Mouse (Mus musculus) cerebellum, postnatal 25 days (tissue): ENCODE results near the gene Ankrd34a.

Source experiments
- DNase-seq, 2 experiments: peaks; one replicate each; pipeline ENCODE4 v3.0.0; 2021; ENCODE audit warnings: mixed read lengths in 2 of 2

Ankrd34a gene

DNA sequence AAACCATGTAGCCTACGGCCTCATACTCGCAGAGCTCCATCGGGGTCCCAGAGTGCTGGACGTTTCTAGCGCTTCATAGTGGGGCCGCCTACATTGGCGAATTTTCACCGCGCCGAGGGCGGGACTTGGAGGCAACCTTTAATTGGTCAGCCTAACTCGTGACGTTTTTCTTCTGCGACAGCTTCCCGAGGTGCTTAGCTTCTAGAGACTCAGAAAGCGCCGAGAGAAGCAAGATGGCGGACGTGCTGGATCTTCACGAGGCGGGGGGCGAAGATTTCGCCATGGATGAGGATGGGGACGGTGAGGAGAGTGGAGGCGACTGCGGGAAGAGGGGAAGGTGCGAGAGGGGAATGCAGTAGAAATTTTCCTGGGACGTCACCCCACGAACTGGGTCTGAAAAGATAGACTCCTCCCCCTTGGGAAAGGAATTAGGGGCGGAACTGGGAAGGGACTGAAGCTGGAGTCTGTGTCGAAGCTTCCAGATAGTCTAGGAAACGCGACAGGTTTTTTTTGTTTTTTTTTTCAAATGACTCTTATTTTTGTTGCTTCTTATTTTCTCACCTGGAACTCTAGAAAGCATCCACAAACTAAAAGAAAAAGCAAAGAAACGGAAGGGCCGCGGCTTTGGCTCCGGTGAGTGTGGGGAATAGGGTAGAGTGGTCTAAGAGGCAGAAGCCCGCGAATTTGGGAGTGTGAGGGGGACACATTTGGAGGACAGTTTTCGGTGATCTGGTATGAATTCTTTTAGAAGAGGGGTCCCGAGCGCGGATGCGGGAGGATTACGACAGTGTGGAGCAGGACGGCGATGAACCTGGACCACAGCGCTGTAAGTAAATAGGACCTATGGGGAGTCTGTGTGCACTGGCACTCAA lies 33.5 kb downstream of the Ankrd34a start, which contains the start of gene Rbm8a:
Gene Rbm8a (plus strand): TSS at position 205 of the 872 bp plus-strand sequence.
- DNase-seq, result peak; percentile 97

DNA sequence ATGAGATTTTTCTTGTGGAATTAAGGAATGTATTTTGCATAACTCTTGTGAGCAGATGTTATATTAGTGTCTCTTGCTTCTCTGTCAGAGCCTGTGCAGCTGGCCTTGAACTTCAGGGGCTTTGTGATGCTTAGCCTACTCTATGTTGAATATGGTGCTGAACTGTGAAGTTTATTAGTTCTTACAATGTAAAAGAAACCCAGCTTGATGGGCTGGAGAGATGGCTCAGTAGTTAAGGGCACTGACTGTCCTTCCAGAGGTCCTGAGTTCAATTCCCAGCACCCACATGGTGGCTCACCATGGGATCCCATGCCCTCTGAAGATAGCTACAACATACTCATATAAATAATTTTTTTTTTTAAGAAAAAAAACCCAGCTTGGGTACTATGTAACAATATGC lies 35.6 kb downstream of the Ankrd34a start:
- no peak for DNase-seq

DNA sequence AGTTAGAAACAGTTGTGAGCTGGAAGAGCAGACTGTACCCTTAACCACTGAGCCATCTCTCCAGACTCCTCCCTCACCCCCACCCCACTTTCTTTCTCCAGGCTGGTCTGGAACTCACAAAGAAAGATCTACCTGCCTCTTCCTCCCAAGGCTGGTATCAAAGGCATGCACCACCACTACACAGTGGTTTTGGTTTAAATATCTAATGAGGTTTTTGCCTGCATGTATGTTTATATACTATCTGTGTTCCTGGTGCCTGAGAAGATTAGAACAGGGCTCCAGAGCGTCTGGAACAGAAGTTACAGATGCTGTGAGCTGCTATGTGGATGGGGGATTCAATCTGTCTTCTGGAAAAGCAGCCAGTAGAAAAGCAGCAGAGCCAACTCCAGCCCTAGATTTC lies 37.6 kb downstream of the Ankrd34a start:
- no peak for DNase-seq

DNA sequence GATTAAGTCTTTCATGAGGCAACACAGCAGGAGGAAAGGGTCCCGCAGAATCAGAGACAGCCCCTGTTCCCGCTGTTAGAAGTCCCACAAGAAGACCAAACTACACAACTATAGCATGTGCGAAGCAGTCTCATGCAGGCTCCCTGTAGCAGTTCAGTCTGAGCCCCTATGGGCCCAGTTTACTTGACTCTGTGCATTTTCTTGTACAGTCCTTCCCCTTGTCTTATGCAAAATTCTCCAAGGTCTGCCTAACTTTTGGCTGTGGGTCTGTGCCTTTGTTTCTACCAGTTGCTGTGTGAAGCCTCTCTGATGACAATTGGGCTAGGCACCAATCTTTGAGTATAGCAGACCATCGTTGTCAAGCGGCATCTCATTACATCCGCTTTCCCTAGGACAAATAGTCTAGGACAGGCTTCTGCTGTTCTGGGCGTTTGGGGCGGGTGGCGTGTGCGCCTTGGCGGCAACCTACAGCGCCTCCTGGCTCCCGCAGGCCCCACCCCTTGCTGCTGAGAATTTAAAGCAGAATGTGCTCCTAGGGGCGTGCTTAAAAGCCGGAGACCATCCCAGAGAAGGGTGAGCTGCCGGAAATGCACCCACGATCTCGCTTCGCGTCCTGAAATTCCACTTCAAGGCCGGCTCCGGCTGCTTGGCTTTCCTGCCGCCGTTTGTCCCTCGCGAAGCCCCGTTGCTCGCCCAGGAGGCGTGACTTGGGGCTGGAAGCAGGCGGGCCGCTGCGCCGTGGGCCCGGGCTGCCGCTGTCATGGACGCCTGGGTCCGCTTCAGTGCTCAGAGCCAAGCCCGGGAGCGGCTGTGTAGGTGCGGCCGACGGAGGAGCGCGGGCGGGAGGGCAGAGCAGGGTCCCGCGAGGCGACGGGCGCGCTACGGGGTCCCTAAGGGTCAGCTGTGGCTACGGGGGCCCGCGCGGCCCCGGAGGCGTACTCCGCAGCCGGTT lies 38.8 kb downstream of the Ankrd34a start, which contains the start of the genes Pex11b and Gm42957:
Gene Pex11b (plus strand): TSS at position 449 of the 952 bp plus-strand sequence.
Gene Gm42957 (plus strand): TSS at position 547 of the 952 bp plus-strand sequence.
- peak; percentile 93 for DNase-seq

DNA sequence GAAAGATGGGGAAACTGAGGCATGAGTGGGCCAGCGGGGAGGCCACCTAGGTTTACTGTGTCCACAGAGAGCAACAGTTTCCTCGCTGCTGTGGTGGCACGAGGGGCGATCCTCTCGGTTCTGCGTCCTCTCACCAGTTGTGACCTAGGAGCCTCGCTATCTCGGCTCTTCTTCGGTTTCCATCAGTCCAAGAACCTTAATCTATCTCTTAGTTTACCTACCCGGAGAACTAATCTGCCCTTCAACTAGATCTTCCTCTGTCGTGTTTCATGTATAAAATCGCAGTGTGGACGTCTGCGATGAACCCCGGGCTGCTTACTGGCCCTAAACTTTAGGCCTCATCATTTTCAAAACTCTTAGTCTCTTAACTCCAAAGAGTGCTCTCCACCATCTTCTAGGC lies 39.5 kb downstream of the Ankrd34a start:
- no peak for DNase-seq

DNA sequence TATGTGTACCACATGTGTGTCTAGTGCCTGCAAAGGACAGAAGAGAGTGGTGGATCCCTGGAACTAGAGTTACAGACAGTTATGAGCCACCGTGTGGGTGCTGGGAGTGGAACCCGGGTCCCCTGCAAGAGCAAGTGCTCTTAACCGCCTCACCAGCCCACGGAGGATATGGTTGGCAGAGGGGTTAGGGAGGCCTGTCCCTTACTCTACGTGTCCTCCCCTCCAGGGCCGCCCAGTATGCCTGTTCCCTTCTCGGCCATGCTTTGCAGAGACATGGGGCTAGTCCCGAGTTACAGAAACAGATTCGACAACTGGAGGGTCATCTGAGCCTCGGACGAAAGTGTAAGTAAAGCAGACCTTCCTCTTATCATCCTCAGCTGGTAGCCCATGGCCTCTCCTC lies 40.0 kb downstream of the Ankrd34a start:
- DNase-seq, result no peak

DNA sequence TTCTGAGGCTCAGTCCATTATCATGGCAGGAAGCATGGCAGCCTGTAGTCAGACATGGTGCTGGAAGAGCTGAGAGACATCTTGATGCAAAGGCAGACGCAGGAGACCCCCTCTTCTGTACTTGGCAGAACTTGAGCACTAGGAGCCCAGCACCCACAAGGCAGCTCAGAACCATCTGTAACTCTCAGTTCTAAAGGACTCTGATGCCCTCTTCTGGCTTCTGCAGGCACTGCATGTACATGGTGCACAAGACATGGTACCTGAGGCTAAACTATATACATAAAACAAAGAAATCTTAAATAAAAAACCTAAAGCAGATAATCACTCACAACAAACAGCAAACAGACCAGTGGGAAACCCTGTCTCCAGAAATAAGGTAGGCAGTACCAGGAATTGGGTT lies 42.8 kb downstream of the Ankrd34a start:
- DNase-seq, result peak; percentile 69 to 79

DNA sequence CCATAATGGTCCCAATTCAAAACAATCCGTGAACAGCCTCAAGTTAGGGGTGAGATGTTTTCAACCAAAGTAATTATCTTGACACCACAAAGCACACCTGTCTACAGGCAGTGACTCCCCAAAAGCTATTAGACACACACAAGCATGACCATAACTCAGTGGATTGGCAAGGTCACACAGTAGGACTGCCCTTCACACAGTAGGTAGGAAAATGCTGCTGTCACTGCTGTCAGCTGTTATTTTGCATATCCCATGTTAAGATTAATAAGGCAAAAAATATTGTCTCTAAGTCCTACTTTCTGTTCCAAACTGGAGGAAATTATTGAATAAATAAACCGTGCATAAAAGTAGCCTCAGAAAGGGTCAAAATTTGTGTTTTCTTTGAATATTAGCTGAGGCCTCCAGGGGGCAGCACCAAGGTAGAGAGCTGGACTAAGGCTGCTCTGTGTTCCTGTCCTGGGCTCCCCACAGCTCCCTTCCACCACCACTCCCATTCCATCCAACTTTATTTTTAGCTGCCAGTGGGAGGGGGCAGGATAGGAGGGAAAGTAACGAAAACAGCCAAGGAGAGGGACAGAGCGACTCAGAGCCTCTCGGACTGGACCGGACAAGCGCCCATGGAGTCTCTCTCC lies 48.7 kb downstream of the Ankrd34a start, which contains the start of gene Itga10:
Gene Itga10 (plus strand): TSS at position 567 of the 632 bp plus-strand sequence.
- peak; percentile 39 to 70 for DNase-seq

DNA sequence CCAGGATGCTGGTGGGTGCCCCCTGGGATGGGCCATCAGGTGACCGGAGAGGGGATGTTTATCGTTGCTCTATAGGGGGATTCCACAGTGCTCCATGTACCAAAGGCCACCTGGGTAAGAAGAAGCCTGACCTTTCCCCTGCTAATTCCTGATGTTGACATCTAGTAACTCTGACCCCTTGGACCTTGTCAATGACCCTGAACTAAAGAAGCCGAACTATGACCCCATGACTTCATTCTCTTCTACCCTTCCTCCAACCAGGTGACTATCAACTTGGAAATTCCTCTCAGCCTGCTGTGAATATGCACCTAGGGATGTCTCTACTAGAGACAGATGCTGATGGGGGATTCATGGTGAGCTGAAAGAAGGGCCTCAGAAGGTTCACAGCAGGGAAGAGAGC lies 50.9 kb downstream of the Ankrd34a start:
- DNase-seq, result no peak
